Mouse (Mus musculus) right cerebral cortex, postnatal 14 days (tissue): ENCODE results near the gene Pde6g.
A peak's percentile ranks its signal among the peaks of the same experiment; 100 is the strongest.

Experiments used
- DNase-seq: peaks from one replicate; pipeline ENCODE4 v3.0.0; 2022

The Pde6g gene

DNA sequence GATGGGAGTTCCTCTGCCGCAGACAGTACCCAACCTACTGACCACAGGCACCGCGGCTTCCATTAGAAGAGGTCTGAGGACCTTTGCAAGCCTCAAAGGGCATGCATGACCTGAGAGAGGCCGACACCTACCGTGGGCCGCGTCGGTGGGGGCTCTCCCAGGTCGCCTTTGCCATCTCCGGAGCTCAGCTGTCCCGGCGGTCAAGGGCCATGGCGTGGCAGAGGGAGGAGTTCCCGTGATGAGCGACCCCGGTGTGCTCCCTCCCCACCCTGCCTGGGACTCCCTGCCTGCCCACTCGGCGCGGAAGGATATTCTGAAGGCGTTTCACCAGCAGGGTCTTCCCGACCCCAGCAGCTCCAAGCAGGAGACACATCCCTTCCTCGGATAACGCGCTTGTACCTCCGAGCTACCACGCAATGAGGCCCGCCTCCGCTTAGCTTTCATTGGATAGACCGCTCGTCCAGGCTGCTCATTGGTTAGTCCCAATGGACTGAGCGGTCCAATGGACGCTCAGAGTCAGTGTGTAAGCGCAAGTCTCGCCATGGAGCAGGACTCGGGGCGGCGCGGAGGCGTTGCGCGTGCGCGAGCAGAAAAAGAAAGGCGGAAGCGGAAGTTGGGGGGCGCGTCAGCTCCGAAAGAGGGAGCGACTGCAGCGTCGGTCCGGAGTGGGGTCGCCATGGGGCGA is 13.9 kb upstream of the Pde6g start, which contains the start of gene Arl16:
Gene Arl16 (minus strand): TSS at position 557 of the 685 bp plus-strand sequence.
- DNase-seq: peak; percentile 95

DNA sequence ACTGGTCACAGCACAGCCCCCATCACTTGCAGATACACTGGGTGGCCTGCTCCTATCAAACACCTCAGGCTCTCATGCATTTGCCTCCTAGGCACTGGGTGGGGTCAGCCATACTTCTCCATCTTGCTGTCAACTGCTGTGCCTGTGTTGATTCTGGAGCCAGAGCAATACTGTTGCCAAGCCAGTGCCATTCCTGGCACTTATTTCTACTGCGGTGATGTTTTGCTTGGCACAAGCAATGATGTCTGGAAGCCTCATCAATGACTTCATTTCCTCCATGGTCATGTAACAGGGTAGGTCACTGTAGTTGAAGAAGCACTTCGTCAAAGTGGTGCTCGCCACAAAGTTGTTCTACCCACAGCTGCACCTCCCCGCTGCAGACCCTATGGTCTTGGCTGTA is 12.2 kb upstream of the Pde6g start:
- no peak for DNase-seq

DNA sequence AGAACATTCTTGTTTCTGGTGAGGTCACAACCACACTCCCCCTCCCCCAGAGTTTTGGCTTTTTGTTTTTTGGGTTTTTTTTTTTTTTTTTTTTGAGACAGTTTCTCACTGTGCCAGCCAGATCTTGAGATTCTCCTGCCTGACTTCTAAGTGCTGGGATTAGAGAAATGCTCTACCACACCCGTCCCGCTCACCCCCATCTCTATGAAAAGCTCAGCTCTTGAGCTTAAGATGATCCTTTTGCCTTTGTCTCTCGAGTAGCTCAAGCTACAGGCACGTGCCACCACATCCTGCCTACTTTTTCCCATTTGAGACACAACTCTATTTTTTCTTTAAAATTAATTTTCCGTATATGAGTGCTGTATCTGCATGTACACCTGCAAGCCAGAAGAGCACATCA is 11.1 kb upstream of the Pde6g start:
- no peak for DNase-seq

DNA sequence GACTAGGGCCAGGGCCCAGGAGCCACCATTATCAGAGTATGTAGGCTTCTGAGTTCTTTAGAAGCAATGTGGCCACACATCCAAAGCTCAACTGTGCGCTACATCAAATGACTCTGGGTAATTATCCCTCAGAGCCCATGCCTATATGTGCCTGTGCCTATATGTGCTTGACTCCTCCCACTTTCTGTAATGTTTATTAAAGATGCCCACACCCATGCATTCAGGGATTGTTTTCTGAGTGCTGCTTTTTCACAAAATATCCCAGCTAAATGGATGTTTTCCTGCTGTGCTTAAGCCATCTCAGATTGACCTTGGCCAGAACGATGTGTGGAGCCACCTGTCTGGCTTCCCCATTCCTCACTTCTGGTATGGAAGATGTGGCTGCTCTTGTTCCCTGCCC is 10.2 kb upstream of the Pde6g start:
- DNase-seq: no peak

DNA sequence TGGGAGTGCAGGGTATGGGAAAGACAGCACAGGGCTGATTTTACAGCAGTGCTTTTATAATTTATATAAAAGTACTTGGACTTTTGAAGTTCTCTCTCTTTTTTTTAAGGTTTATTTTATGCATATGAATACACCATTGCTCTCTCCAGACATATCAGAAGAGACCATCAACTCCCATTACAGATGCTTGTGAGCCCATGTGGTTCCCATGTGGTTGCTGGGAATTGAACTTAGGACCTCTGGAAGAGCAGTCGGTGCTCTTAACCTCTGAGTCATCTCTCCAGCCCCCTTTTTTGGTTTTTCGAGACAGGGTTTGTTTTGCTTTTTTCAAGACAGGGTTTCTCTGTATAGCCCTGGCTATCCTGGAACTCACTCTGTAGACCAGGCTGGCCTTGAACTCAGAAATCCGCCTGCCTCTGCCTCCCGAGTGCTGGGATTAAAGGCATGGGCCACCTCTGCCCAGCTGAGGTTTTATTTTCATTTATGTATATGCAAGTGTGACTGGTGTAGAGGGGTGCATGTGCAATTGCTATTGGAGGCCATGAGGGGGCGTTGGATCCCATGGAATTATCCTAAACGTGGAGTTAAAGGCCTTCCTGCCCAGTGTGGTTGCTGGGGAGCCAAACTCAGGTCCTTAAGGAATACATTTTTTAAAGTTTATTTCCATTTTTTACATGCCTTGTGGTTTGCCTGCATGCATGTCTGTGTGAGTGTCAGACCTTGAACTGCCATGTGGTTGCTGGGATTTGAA is 5.7 kb upstream of the Pde6g start:
- no peak for DNase-seq

DNA sequence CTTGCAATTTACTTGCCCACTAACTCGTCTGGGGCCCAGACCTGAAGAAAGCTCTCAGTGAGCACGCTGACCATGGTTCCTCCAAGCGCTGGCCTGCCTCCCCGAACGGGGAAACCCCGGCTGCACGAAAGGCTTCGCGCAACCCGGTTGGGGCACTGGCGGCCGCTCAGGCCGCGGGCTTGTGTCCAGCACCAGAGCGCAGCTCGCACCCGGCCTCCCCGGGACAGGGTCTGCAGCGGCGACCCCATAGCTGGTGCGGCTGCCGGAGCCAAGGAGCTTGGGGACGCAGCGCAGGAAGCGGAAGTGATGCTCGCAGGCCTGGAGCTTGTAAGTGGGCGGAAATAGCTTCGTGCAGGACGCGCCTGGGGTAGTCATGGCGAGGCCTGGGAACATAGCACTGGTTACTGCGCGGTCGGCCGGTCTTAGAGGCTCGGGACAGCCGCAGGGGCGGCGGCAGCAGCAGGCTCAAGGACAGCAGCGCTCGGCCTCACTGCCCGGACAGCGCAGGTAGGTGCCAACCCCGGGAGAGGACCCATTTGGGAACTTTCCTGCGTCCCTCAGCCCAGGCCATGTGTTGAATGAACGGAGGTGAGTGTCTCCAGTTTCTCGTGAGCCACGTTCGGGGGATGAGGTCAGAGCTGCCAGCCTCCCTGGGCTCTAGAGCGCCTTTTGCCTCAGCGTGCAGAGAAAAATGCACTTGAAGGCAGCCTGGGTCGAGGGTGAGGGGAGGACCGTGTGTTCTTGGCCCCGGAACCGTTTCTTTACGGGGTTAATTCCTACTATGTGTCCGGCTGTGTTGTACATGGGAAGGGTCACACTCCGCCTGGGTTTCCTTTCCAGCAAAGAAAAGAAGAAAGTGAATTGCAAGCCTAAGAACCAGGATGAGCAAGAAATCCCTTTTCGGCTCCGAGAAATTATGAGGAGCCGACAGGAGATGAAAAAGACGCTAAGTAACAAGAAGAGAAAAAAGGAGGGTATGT is 4.8 kb upstream of the Pde6g start, which contains the start of the genes Oxld1 and Ccdc137:
Gene Oxld1 (minus strand): TSS at position 297 of the 980 bp plus-strand sequence.
Gene Ccdc137 (plus strand): TSS at position 344 of the 980 bp plus-strand sequence.
- DNase-seq: peak; percentile 76

DNA sequence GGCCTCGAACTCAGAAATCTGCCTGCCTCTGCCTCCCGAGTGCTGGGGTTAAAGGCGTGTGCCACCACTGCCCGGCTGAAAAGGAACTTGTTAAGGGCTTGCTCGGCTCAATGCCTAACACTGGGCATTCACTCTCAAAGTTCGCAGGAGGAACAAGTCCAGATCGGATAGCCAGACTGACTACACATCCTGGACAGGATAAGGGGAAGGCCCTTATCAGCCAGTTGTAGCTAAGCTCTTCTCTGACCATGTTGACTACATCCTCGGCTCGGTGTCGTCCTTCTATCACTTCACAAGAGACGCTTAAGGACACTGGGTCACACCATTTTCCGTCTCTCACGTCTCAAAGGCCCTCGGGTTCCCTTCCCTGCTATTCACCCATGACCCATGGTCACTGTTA is 4.1 kb upstream of the Pde6g start:
- DNase-seq: no peak

DNA sequence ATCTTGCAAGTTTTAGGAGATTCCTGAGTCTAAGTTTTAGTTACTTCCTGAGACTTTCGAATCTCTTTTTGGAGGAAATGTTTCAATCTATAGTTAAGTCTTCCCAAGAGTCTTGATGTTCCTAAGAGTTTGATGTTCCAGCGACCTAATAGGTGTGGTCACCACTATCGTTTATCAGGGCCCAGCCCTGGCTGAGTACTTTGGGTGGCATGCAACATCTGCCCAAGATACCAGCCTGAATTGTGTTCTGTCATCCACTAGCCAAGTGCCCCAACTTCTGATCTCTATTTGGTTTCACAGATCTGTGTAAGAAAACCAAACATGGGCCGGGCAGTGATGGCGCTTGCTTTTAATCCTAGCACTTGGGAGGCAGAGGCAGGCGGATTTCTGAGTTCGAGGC is 2.1 kb upstream of the Pde6g start:
- no peak for DNase-seq

DNA sequence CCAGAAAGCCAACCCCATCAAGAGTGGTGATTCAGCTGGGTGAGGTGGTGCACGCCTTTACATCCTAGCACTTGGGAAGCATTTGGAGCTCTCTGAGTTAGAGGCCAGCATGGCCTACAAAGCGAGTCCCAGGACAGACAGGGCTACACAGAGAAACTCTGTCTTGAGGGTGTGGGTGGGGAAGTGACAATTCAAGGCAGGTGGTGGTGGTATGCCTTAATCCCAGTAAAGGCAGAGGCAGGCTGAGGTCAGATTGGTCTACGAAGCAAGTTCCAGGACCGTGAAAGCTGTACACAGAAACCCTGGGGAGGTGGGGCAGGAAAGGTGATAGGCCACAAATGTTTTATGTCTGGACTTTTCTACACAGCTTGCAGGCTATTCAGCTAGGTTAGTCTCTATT is 1.7 kb upstream of the Pde6g start:
- no peak for DNase-seq

DNA sequence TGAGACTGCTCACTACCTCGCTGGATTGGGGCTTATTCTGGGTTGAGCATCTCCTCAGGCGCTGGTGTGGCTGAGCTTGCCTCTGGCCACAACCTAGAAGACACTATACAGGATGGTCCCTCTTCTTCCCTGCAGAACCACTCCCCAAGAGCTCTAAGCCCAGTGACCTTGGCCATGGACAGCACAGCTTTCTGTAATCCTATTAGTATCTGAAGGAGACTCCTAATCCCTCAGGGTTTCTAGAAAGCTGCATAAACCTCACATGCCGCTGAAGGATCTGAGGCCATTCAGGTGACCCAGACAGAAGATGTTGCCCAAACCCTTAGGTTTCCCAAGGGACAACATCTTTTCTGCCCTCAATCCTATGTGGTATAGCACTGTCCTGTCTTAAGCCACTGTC is 1.1 kb downstream of the Pde6g start:
- no peak for DNase-seq

DNA sequence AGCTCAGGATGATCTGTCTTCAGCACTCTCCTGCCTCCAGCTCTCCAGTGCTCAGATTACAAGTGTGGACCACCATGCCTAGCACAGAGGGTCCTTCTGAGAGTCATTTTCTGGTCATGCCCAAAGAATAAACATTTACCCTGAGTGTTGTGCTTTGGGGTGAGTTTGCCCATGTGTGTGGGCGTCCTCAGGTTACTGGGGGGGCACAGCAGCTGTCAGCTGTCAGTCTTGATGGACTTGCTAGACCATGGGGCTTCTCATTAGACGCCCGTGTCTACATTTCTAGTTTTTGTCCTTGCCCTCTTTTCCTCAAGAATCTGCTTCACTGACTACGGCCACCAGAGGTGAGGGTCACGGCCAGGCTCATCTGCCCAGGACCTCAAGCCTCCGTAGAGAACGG is 6.1 kb downstream of the Pde6g start:
- DNase-seq: no peak

DNA sequence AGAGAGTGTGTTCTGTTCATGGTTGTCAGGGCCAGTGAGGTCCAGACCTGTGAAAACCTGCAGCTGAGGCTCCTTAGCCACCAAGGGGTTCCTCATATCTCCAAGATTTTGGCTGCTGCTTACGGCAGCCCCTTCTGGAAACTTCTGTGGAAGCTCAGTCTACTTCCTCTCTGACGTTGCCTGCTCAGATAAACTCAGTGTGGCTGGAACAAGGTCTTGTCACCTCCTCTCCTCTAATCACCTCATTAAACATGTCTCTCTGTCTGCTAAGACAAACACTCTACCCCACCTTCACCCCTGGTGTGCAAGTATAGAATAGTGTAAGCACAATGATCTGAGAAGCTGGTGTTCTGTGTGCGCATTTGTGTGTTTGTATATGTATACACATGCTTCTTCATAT is 7.8 kb downstream of the Pde6g start:
- no peak for DNase-seq

DNA sequence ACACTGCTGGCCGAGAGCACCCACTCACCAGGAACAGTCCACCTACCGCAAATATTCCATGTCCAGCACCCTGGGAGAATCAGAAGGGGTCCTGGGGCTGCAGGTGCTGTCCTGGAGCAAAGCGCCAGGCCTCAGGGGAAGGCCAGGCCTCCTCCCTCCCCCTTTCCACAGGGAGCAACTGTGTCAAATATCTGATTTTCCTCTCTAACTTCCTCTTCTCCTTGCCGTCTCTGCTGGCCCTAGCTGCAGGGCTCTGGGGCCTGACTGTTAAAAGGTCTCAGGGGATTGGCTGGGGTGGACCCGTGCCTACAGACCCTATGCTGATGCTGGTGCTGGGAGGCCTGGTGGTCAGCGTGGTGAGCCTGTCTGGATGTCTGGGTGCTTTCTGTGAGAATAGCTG is 9.2 kb downstream of the Pde6g start:
- no peak for DNase-seq

DNA sequence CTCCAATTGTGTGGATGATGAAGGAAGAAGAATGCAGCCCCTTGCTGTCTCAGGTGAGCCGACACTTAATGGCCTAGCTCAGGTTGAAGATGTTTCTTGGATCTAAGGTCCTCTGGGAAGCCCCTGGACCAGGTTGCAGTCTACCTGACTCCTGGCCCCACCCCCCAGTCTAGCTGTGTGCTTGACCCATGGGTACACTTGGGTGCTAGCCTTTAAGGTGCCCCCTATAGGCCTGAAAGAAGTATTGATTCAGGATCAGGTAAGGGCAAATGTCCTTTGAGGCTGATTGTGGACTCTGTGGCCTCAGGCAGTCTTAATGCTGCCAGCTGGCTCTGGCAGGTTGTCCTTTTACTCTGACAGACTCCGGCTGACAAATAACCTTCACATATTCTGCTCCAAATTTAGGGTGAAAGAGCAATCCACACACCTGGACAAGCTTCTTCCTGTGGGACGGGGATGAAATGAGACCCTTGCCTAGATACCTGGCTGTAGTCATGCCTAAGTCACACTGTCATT is 10.5 kb downstream of the Pde6g start:
- no peak for DNase-seq

DNA sequence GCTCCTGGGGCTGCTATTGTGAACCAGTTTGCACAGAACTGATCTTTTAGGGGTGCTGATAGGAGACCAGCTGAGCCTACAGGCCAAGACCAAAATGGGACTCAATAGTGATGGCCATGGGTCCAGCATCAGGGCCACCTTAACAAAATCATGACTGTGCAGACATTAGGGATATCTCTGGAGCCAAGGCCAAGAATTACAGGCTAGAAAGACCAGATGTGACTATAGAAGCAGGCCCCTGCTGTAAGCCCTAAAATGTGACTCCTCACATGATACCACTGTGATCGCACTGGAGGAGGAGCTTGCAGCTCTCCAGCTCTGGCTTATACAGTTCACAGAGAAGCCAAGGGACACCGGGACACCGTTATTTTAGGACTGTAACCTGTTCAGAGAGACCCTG is 11.0 kb downstream of the Pde6g start, which contains the start of gene Tspan10:
Gene Tspan10 (plus strand): TSS at position 301 of the 400 bp plus-strand sequence.
- no peak for DNase-seq

DNA sequence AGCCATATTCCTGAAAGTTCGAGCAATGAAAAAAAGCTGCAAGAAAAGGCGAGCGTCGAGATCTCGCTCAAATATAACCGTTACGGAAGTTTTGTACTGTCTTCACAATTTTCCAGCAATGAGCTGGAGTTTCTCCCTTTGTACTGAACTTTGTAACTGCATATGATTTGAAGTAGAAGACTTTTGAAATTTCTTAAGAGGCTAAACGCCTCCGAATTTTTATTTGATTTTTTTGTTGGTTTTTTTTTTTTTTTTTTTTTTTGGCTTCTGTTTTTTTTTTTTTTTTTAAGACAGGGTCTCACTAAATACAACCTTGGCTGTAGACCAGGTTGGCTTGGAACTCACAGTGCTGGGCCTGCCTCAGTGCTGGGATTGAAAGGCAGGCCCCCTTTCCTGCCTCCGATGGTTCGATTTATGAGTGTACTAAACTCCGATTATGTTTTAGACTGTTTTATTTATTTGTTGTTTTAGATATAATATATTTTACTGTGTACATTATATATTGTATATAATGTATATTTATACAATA is 15.4 kb downstream of the Pde6g start:
- no peak for DNase-seq

DNA sequence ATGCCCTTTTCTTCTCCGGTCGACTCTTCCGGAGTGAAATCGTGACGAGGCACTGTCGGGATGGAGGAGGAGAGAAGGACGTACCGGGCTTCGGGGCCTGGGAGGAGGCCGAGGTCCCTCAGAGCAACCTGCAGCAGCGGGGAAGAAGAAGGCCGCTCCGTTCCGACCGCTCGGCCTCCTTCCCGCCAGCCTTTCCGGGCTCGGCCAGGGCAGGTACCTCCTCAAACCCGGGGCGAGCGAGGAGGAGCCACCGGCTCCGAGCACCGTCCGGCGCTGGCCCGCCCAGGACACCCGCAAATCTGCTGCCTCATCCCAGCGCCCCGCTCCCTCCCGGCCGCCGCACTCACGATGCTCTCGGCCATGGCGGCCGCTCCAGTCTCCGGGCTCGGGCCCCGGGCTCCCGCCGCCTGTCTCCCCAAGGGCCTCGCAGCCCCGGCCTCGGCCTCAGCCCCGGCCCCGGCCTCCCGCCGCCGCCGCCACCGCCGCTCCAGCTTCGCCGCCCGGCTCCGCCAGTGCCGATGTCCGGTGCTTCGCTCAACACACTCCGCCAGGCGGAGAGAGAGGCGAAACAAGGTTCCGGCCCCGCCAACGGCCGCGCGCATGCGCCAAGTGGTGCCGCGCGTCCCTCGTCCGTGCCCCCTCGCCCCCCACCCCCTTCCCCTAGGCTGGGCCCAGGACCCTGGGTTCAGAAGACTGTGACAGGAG is 16.0 kb downstream of the Pde6g start, which contains the start of gene Nploc4:
Gene Nploc4 (minus strand): TSS at position 557 of the 705 bp plus-strand sequence.
- peak; percentile 83 for DNase-seq

DNA sequence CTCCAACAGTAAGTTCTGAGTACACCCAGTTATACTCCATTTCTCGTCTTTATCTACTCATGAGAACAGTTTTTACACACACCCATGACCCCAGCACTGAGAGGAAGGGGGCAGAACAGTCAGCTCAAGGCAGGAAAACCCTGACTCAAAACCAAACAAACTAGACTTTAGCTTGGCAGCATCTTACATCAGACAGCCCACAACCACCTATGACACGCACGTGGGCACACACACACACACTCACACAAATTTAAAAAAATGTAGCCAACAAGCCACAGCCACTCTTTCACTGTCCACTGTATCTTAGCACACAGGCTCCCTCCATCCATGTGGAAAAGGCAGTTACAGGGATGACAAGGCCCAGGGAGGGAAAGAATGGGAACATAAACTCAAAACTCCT is 26.6 kb downstream of the Pde6g start:
- no peak for DNase-seq

DNA sequence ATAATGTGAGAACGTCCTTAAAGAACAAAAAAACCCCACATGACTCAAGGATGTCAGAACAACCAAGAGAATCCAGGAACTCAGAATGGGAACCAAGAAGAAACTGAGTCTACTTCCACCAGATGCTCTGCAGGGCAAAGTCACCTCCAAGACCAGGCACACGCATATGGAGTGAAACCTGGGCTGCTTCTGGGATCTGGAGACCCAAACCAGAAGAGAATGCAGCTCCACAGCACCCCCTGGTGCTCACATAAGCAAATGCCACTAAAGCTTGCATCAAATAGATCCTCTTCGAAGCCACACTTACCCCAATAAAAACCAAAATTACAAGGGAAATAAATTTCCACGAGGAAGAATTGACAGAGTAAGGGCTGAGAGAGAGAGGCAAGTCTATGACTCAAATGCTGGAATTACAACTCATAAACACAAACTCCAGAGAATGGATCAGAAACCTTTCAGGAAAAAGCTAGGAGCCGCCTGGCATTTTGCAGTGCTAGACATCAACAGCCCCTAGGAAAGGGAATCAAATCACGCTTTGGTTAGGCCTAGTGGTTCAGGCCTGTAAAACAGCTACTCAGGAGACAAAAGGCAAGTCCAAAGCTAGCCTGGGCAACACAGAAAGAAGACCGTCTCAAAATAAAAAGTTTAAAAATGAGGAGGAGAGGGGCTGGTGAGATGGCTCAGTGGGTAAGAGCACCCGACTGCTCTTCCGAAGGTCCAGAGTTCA is 29.6 kb downstream of the Pde6g start:
- peak; percentile 58 for DNase-seq

DNA sequence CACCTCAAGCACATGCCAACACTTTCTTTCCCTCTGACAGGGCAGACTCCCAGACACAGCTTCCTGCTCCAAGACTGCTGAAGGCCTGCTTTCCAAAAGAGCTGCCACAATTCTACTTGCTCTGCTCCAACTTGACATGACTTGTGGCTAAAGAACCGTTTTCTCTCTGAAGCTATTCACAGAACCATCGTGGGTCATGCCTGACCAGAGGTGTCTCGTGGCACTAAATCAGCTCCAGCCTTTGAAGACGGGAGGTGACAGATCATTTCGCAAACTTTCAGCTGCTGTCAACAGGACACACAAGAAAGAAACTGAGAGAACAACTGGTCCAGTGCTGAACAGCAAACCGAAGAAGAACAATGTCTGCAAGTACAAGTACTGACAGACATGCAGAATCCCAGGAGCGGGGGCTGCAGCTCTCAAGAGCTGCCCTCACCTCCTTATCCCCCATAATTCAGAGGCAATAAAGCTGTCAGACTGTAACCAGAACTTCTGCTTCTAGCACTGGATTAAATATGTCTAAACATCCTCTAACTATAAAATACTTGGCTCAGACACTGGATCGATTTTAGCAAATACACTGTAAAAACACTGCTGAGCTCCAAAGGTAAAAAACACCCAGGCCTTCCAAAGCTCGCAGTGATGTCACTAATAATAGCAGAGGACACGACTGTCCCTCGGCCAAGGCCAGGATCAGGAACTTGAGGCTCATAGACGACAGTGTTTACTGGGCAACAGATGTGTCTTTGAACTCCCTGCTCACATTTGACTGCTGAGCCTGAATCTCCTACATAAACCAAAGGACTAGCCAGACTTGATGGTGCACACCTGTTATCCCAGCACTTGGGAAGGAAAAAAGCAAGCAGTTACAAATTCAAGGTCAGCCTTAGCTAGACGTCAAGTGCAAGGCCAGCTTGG is 30.4 kb downstream of the Pde6g start:
- no peak for DNase-seq
